Mouse (Mus musculus): Measurements from ENCODE around the gene Tsr1. TPM values are rescaled to one million over a fixed set of nuclear protein-coding genes. Genes with fewer than 3 reads are reported as not detected.

The Tsr1 gene
- total RNA-seq (2017), result 26.3 to 41.9 TPM (median 28.8 TPM) in 3 replicates

- peak; percentile 92 for ATAC-seq (replicated peaks; ENCODE audit: insufficient number of reproducible peaks, low FRiP score, low TSS enrichment, poor library complexity, severe bottlenecking)
These were observed at the start of gene Tsr1 for GRCm38 (mm10) chr11:74897678-74898516. Gene Tsr1 (plus strand): TSS chr11:74898071.

GRCm38 (mm10) chr11:74850998-74851661 lies 46.7 kb upstream of the Tsr1 start:
- ATAC-seq (replicated peaks; ENCODE audit: insufficient number of reproducible peaks, low FRiP score, low TSS enrichment, poor library complexity, severe bottlenecking), result no peak

GRCm38 (mm10) chr11:74857756-74858155 lies 40.1 kb upstream of the Tsr1 start:
- ATAC-seq (replicated peaks; ENCODE audit: insufficient number of reproducible peaks, low FRiP score, low TSS enrichment, poor library complexity, severe bottlenecking), result no peak

DNA sequence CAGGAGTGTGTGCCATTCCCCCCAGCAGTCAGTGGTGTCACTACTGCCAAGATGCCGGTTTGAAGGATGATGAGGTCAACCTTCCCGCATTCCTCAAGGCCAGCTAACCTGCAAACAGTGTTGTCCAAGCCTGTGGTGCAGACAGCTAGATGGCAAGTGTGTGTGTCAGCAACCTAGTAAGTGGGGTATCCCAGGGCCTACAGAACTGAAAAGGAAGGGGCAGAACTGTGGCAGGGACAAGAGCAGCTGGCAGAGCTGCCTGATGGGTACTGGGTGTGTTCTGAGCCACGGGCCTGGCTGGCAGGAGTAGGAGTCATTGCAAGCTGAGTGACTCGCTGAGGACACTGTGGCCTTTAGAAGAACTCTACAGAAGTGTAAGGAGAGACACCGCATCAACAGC lies 35.7 kb upstream of the Tsr1 start:
- ATAC-seq (replicated peaks; ENCODE audit: insufficient number of reproducible peaks, low FRiP score, low TSS enrichment, poor library complexity, severe bottlenecking), result no peak

- ATAC-seq (replicated peaks; ENCODE audit: insufficient number of reproducible peaks, low FRiP score, low TSS enrichment, poor library complexity, severe bottlenecking), result no peak
These were observed 34.4 kb upstream of the Tsr1 start for GRCm38 (mm10) chr11:74863471-74863870.

DNA sequence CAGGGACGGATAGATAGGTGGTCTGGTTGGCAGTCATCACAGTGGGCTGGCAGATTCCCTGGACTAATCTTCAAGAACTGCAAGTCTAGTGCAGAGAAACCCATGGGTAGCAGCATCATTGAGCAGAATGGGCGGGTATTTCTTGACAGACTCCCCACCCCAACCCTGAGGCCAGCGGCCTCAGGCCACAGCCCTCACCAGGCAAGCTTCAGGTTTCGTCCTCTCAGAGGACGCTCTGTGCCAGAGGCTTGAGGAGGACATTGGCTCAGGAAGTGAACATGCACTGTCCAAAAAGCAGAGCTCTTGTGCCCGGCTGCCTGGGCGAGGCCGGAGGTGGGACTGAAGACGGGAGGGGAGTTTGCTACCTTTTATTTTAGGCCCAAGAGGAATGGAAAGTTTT lies 33.5 kb upstream of the Tsr1 start:
- no peak for ATAC-seq (replicated peaks; ENCODE audit: insufficient number of reproducible peaks, low FRiP score, low TSS enrichment, poor library complexity, severe bottlenecking)

DNA sequence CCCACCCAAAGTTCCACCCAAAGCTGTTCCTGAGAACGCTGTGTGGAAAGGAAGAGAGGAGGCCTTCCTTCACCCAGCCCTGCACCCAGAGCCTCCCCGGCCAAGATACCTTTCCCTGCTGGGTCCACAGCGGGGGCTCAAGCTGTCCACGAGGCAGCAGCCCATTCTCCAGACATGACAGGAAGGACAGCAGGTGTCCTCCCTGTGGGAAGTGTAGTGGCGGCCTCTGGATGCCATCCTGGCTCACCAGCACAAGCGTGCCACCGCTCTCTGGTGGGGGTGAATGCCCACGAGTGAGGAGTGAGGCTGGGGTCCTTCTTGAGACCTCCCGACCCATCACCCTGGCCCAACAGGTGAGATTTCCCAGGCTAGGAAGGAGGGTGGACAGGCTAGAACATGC lies 32.6 kb upstream of the Tsr1 start:
- no peak for ATAC-seq (replicated peaks; ENCODE audit: insufficient number of reproducible peaks, low FRiP score, low TSS enrichment, poor library complexity, severe bottlenecking)

GRCm38 (mm10) chr11:74866640-74867039 lies 31.2 kb upstream of the Tsr1 start:
- no peak for ATAC-seq (replicated peaks; ENCODE audit: insufficient number of reproducible peaks, low FRiP score, low TSS enrichment, poor library complexity, severe bottlenecking)

GRCm38 (mm10) chr11:74867181-74867580 lies 30.7 kb upstream of the Tsr1 start:
- ATAC-seq (replicated peaks; ENCODE audit: insufficient number of reproducible peaks, low FRiP score, low TSS enrichment, poor library complexity, severe bottlenecking), result no peak

- no peak for ATAC-seq (replicated peaks; ENCODE audit: insufficient number of reproducible peaks, low FRiP score, low TSS enrichment, poor library complexity, severe bottlenecking)
These were observed 29.7 kb upstream of the Tsr1 start for GRCm38 (mm10) chr11:74868046-74868760.

DNA sequence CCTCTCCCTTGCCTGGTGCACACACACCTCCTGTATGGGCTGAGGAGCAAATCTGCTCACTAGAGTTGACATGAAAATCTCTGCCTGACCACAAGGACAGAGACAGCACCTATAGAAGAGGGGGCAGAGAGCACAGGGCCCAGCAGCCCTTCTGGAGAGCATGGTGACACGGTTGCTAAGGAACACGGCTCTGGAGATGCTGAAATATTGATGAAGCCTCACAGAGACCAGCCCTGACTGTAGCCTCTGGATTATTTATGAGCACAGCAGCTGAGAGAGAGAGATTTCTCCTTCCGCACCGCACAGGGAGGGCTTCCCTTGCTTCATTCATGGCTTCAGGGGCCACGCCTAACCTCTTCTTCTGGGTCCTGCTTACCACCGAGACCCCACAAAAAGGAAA lies 28.3 kb upstream of the Tsr1 start:
- ATAC-seq (replicated peaks; ENCODE audit: insufficient number of reproducible peaks, low FRiP score, low TSS enrichment, poor library complexity, severe bottlenecking), result no peak

DNA sequence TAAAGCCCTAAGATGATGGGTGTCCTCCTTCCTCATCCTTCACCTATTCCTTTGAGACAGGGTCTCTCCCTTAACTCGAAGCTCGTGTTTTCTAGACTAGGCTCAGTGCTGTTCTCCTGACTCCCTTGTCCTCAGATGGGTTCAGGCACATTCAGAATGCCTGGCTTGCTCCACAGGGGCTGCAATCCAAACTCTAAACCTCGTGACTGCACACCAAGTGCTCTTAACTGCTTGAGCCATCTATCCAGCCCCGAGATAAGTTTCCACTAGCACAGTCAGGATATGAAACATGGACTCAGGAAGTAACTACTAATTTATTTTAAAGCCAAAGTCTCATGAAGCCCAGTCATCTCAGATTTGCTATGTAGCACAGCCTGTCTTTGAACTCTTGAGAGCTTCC lies 27.3 kb upstream of the Tsr1 start:
- no peak for ATAC-seq (replicated peaks; ENCODE audit: insufficient number of reproducible peaks, low FRiP score, low TSS enrichment, poor library complexity, severe bottlenecking)

DNA sequence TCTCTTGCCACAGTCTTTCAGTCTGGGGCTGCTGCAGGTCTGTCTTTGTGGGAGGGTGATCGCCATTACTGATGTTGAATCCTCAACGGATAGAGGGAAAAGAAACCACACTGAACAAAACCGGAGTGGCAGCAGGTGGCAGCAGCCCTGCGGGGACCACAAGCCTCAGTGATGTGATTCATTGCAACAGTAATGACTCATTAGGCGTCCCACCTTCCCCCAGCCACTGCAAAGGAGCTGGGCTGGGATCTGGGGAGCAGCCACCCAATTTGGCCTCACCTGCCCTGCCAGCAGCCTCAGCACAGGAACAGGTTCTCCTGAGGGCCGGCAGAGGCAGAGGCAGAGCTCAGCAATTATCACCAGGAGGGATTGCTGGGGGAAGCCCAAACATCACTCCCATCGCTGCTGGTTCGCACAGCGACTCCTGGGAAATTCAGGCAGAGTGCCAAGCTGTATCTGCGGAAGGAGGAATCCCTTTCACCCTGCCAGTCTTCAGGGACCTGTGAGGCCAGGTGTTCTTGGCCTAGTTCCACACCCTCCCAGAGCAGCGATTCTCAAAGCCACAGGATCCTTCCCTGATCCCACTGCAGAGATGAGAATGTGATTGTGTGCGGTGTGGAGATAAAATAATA lies 26.8 kb upstream of the Tsr1 start:
- ATAC-seq (replicated peaks; ENCODE audit: insufficient number of reproducible peaks, low FRiP score, low TSS enrichment, poor library complexity, severe bottlenecking), result no peak

DNA sequence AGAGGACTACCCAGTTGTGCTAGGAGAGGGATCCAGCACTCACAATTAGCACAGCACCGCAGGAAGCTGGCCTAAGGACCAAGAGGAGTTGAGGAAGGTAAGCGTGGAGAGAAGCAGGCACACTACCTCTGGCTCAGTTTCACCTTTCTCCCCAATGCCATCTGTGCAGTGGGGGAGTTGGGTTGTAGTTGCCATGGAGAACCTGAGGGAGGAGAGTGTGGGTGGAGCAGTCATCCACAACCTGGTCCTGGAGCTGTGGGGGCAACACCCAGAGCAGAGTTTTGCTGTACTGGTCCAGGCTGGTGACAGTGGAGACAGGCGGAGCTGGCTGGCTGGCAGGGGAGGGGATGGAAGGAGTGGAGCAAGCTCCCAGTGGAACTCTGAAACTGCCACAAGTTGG lies 23.2 kb upstream of the Tsr1 start:
- no peak for ATAC-seq (replicated peaks; ENCODE audit: insufficient number of reproducible peaks, low FRiP score, low TSS enrichment, poor library complexity, severe bottlenecking)

DNA sequence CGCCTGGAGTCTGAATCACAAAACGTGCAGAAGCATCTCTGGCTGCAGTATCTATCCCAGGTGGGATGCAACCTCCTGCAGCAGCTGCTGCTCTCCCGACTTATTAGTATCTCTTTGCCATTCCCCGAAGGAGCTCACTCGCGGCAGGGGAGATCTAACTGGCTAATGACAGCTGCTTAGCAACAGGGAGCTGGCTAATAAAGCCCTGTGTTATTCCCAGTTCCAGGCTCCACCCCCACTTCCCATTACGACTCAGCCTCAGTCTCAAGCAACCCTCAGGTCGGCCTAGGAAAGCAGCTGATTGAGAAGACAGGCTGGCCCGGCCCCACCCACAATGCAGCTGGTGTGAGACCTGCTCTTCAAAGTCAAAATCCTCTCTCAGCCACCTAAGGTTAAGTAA lies 21.1 kb upstream of the Tsr1 start:
- ATAC-seq (replicated peaks; ENCODE audit: insufficient number of reproducible peaks, low FRiP score, low TSS enrichment, poor library complexity, severe bottlenecking), result no peak

- no peak for ATAC-seq (replicated peaks; ENCODE audit: insufficient number of reproducible peaks, low FRiP score, low TSS enrichment, poor library complexity, severe bottlenecking)
These were observed 16.9 kb upstream of the Tsr1 start for GRCm38 (mm10) chr11:74880999-74881398.

DNA sequence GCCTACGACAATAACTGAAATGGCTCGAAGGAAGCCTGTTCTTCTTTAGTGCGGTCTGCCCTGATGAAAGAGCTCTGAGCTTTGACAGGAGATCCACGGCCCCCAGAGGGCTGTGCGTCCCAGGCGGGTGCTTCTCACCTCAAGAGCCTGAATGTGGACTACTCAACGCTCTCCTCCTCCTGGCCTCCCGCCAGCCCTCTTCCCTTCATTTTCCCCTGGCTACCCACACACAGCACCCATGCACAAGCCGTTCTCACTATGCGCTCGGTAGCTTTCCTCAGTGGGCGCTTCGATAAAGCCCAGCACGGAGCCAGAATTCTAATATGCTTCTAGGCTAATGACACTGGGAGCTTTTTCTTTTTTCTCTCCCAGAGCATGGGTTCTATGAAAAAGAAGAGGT lies 15.9 kb upstream of the Tsr1 start:
- ATAC-seq (replicated peaks; ENCODE audit: insufficient number of reproducible peaks, low FRiP score, low TSS enrichment, poor library complexity, severe bottlenecking), result no peak

GRCm38 (mm10) chr11:74883098-74883497 lies 14.8 kb upstream of the Tsr1 start:
- no peak for ATAC-seq (replicated peaks; ENCODE audit: insufficient number of reproducible peaks, low FRiP score, low TSS enrichment, poor library complexity, severe bottlenecking)

- no peak for ATAC-seq (replicated peaks; ENCODE audit: insufficient number of reproducible peaks, low FRiP score, low TSS enrichment, poor library complexity, severe bottlenecking)
These were observed 3.3 kb upstream of the Tsr1 start for GRCm38 (mm10) chr11:74894619-74895018.
